Mouse (Mus musculus): ENCODE measurements around the gene Zfp14. TPM values are rescaled to one million over a fixed set of nuclear protein-coding genes. Genes with fewer than 3 reads are reported as not detected.

The Zfp14 gene
- polyA plus RNA-seq, 1 experiment from 2014 or later: 4.8 TPM

DNA sequence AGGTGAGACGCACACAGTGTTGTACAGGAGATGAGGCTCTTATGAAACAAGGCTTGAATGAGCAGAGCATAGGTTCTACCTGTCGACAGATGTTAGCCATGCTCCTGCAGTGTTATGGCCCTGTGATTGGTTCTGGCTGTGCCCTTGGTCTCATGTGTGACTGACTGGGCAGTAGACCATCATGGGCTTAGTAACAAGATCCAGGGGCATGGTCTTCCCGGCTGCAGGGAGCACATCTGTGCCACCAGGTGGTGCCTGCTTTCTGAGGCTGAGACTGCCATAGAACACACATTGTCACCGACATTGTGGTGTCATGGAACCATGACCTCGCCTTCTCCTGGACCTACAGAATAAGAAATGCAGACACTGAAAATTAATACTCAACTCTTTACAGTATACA, 25.8 kb downstream of the Zfp14 start:
- Histone ChIP-seq H3K27ac (replicated peaks in 1 of 2; ENCODE audit: control insufficient read depth in 1 of 2, insufficient read depth in 1 of 2, low read depth in 2 of 2, low read length in 2 of 2) (no peak overlapping the region), H3K9ac (ENCODE audit: low read length) (no peak overlapping the region), H3K4me1 (ENCODE audit: control insufficient read depth in 2 of 2, insufficient read depth in 2 of 2, low read length in 2 of 2) (no peaks in the 10 kb centered on the region; a peak in 1 of 4 replicates), H3K4me2 (ENCODE audit: low read length) (no peak overlapping the region), H3K9me3 (ENCODE audit: control insufficient read depth, low read length) (no peaks in the 10 kb centered on the region), H3K4me3 (ENCODE audit: control insufficient read depth in 1 of 2, insufficient read depth in 1 of 2, low read depth in 1 of 2, low read length in 2 of 2) (no peak overlapping the region), H3K36me3 (ENCODE audit: control insufficient read depth, insufficient read depth, low read length) (peaks cover 80% of the 10 kb centered on the region), H3K27me3 (ENCODE audit: control insufficient read depth, insufficient read depth, low read length) (no peaks in the 10 kb centered on the region)
- ATAC-seq (ENCODE audit: insufficient number of reproducible peaks, insufficient read depth, low FRiP score, low read depth): no peak
- WGBS: 72% methylated on average over 5 of the region's 5 CpGs

GRCm38 (mm10) chr7:30023800-30024199, 27.4 kb downstream of the Zfp14 start:
- no peak for ATAC-seq (ENCODE audit: insufficient number of reproducible peaks, insufficient read depth, low FRiP score, low read depth)
- H3K27me3 ChIP-seq (ENCODE audit: control insufficient read depth, insufficient read depth, low read length): no peaks in the 10 kb centered on the region
- no peaks in the 10 kb centered on the region for H3K9me3 ChIP-seq (ENCODE audit: control insufficient read depth, low read length)
- 55% methylated on average over 8 of the region's 8 CpGs for WGBS
- no peaks in the 10 kb centered on the region; a peak in 1 of 4 replicates for H3K4me1 ChIP-seq (ENCODE audit: control insufficient read depth in 2 of 2, insufficient read depth in 2 of 2, low read length in 2 of 2)
- no peak overlapping the region for H3K27ac ChIP-seq (replicated peaks in 1 of 2; ENCODE audit: control insufficient read depth in 1 of 2, insufficient read depth in 1 of 2, low read depth in 2 of 2, low read length in 2 of 2)
- H3K9ac ChIP-seq (ENCODE audit: low read length): no peak overlapping the region
- H3K4me3 ChIP-seq (ENCODE audit: control insufficient read depth in 1 of 2, insufficient read depth in 1 of 2, low read depth in 1 of 2, low read length in 2 of 2): no peak overlapping the region
- peaks cover 94% of the 10 kb centered on the region for H3K36me3 ChIP-seq (ENCODE audit: control insufficient read depth, insufficient read depth, low read length)
- H3K4me2 ChIP-seq (ENCODE audit: low read length): no peak overlapping the region

DNA sequence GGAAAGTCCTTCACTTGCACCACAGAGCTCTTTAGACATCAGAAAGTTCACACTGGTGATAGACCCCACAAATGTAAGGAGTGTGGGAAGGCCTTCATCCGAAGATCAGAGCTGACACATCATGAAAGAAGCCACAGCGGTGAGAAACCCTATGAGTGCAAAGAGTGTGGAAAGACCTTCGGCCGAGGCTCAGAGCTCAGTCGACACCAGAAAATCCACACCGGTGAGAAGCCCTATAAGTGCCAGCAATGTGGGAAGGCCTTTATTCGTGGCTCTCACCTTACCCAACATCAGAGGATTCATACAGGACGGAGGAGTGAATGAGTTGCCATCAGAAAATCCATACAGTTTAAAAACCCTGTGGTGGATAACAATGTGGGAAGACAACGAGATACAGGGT, 27.9 kb downstream of the Zfp14 start:
- no peak overlapping the region for H3K4me3 ChIP-seq (ENCODE audit: control insufficient read depth in 1 of 2, insufficient read depth in 1 of 2, low read depth in 1 of 2, low read length in 2 of 2)
- H3K9ac ChIP-seq (ENCODE audit: low read length): no peak overlapping the region
- 89% methylated on average over 9 of the region's 9 CpGs for WGBS
- no peak for ATAC-seq (ENCODE audit: insufficient number of reproducible peaks, insufficient read depth, low FRiP score, low read depth)
- H3K27ac ChIP-seq (replicated peaks in 1 of 2; ENCODE audit: control insufficient read depth in 1 of 2, insufficient read depth in 1 of 2, low read depth in 2 of 2, low read length in 2 of 2): no peak overlapping the region
- no peaks in the 10 kb centered on the region for H3K9me3 ChIP-seq (ENCODE audit: control insufficient read depth, low read length)
- no peaks in the 10 kb centered on the region for H3K27me3 ChIP-seq (ENCODE audit: control insufficient read depth, insufficient read depth, low read length)
- peaks cover 95% of the 10 kb centered on the region for H3K36me3 ChIP-seq (ENCODE audit: control insufficient read depth, insufficient read depth, low read length)
- H3K4me1 ChIP-seq (ENCODE audit: control insufficient read depth in 2 of 2, insufficient read depth in 2 of 2, low read length in 2 of 2): no peaks in the 10 kb centered on the region; a peak in 1 of 4 replicates
- H3K4me2 ChIP-seq (ENCODE audit: low read length): no peak overlapping the region

GRCm38 (mm10) chr7:30019543-30019942, 31.6 kb downstream of the Zfp14 start:
- H3K4me3 ChIP-seq (ENCODE audit: control insufficient read depth in 1 of 2, insufficient read depth in 1 of 2, low read depth in 1 of 2, low read length in 2 of 2): no peak overlapping the region
- 84% methylated on average over 2 of the region's 2 CpGs for whole genome bisulfite sequencing

GRCm38 (mm10) chr7:30017226-30017625, 34.0 kb downstream of the Zfp14 start:
- no peak for ATAC-seq (ENCODE audit: insufficient number of reproducible peaks, insufficient read depth, low FRiP score, low read depth)
- H3K27me3 ChIP-seq (ENCODE audit: control insufficient read depth, insufficient read depth, low read length): no peaks in the 10 kb centered on the region
- no peak overlapping the region for H3K4me2 ChIP-seq (ENCODE audit: low read length)
- 93% methylated on average over 6 of the region's 6 CpGs for WGBS
- no peak overlapping the region for H3K9ac ChIP-seq (ENCODE audit: low read length)
- H3K27ac ChIP-seq (replicated peaks in 1 of 2; ENCODE audit: control insufficient read depth in 1 of 2, insufficient read depth in 1 of 2, low read depth in 2 of 2, low read length in 2 of 2): no peak overlapping the region
- peaks cover 86% of the 10 kb centered on the region for H3K36me3 ChIP-seq (ENCODE audit: control insufficient read depth, insufficient read depth, low read length)
- H3K4me3 ChIP-seq (ENCODE audit: control insufficient read depth in 1 of 2, insufficient read depth in 1 of 2, low read depth in 1 of 2, low read length in 2 of 2): no peak overlapping the region
- no peaks in the 10 kb centered on the region for H3K4me1 ChIP-seq (ENCODE audit: control insufficient read depth in 2 of 2, insufficient read depth in 2 of 2, low read length in 2 of 2)
- H3K9me3 ChIP-seq (ENCODE audit: control insufficient read depth, low read length): no peaks in the 10 kb centered on the region

More at GRCm38 (mm10) chr7:30019543-30019942, 31.6 kb downstream of the Zfp14 start:
- Histone ChIP-seq H3K9ac (ENCODE audit: low read length) (no peak overlapping the region), H3K9me3 (ENCODE audit: control insufficient read depth, low read length) (no peaks in the 10 kb centered on the region), H3K4me1 (ENCODE audit: control insufficient read depth in 2 of 2, insufficient read depth in 2 of 2, low read length in 2 of 2) (no peaks in the 10 kb centered on the region), H3K27me3 (ENCODE audit: control insufficient read depth, insufficient read depth, low read length) (no peaks in the 10 kb centered on the region), H3K27ac (replicated peaks in 1 of 2; ENCODE audit: control insufficient read depth in 1 of 2, insufficient read depth in 1 of 2, low read depth in 2 of 2, low read length in 2 of 2) (no peak overlapping the region), H3K36me3 (ENCODE audit: control insufficient read depth, insufficient read depth, low read length) (peaks cover 95% of the 10 kb centered on the region), H3K4me2 (ENCODE audit: low read length) (no peak overlapping the region)
- ATAC-seq (ENCODE audit: insufficient number of reproducible peaks, insufficient read depth, low FRiP score, low read depth): no peak

- H3K27me3 ChIP-seq (ENCODE audit: control insufficient read depth, insufficient read depth, low read length): no peaks in the 10 kb centered on the region
- WGBS: 76% methylated on average over 4 of the region's 4 CpGs
- no peak overlapping the region for H3K9ac ChIP-seq (ENCODE audit: low read length)
- no peaks in the 10 kb centered on the region for H3K9me3 ChIP-seq (ENCODE audit: control insufficient read depth, low read length)
- no peak for ATAC-seq (ENCODE audit: insufficient number of reproducible peaks, insufficient read depth, low FRiP score, low read depth)
- H3K4me3 ChIP-seq (ENCODE audit: control insufficient read depth in 1 of 2, insufficient read depth in 1 of 2, low read depth in 1 of 2, low read length in 2 of 2): no peak overlapping the region
- no peak overlapping the region for H3K27ac ChIP-seq (replicated peaks in 1 of 2; ENCODE audit: control insufficient read depth in 1 of 2, insufficient read depth in 1 of 2, low read depth in 2 of 2, low read length in 2 of 2)
- H3K4me2 ChIP-seq (ENCODE audit: low read length): no peak overlapping the region
- H3K4me1 ChIP-seq (ENCODE audit: control insufficient read depth in 2 of 2, insufficient read depth in 2 of 2, low read length in 2 of 2): no peaks in the 10 kb centered on the region
- peaks cover 77% of the 10 kb centered on the region for H3K36me3 ChIP-seq (ENCODE audit: control insufficient read depth, insufficient read depth, low read length)
These were observed 38.2 kb downstream of the Zfp14 start for GRCm38 (mm10) chr7:30012956-30013363.

DNA sequence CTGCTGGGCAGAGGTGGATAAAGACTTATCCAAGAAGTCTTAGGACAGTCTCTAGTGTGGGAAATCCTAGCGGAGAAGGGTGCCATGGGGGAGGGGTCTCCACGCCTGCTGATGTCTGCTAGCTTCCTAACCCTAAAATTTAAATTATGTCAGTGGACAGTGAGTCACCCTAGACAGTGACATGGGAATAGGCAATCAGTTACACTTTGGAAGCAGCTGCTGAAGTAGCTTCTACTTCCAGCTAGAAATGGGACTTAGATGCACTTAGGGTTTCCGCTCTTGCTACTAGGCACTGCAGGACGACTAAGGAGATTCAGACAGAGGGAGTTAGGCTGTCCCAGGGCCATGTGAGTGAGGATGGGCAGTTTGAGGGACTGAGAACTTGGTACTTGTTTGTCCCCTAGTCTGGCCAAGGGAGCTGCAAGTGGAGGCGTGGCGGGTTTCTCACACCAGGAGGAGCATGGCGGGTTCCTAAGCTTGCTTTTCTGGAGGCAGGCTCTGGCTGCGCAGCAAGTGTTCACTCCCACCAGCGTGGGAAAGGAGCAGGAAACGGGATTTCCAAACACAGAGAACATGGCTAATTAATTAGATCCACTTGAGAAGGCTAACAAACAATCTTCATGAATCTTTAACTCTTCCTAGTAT, 40.5 kb downstream of the Zfp14 start:
- Histone ChIP-seq H3K36me3 (ENCODE audit: control insufficient read depth, insufficient read depth, low read length) (peaks cover 77% of the 10 kb centered on the region), H3K9me3 (ENCODE audit: control insufficient read depth, low read length) (no peaks in the 10 kb centered on the region), H3K27me3 (ENCODE audit: control insufficient read depth, insufficient read depth, low read length) (no peaks in the 10 kb centered on the region), H3K4me1 (ENCODE audit: control insufficient read depth in 2 of 2, insufficient read depth in 2 of 2, low read length in 2 of 2) (no peaks in the 10 kb centered on the region), H3K9ac (ENCODE audit: low read length) (no peak overlapping the region), H3K4me2 (ENCODE audit: low read length) (no peak overlapping the region), H3K4me3 (ENCODE audit: control insufficient read depth in 1 of 2, insufficient read depth in 1 of 2, low read depth in 1 of 2, low read length in 2 of 2) (no peak overlapping the region), H3K27ac (replicated peaks in 1 of 2; ENCODE audit: control insufficient read depth in 1 of 2, insufficient read depth in 1 of 2, low read depth in 2 of 2, low read length in 2 of 2) (no peak overlapping the region)
- 83% methylated on average over 10 of the region's 10 CpGs for WGBS
- no peak for ATAC-seq (ENCODE audit: insufficient number of reproducible peaks, insufficient read depth, low FRiP score, low read depth)
